Mouse (Mus musculus): ENCODE measurements around the gene Dnmbp. TPM values are rescaled to one million over a fixed set of nuclear protein-coding genes. Genes with fewer than 3 reads are reported as not detected.

The Dnmbp gene
- polyA plus RNA-seq, 1 experiment: 11.4 TPM

GRCm38 (mm10) chr19:43968436-43969026 is 28.5 kb upstream of the Dnmbp start:
- no peak overlapping the region for H3K4me3 ChIP-seq (ENCODE audit: insufficient read depth, low read length)
- TF ChIP-seq POLR2A (IDR thresholded peaks at IDR 0.05; ENCODE audit: extremely low read depth, insufficient read depth, low read length) (no peak), CTCF (IDR thresholded peaks at IDR 0.05; ENCODE audit: extremely low read depth, insufficient read depth, low read length) (no peak)
- no peak overlapping the region for H3K27ac ChIP-seq (ENCODE audit: insufficient read depth, low read length)
- H3K4me1 ChIP-seq (ENCODE audit: control insufficient read depth, insufficient read depth, low read length): no peaks in the 10 kb centered on the region

- TF ChIP-seq CTCF (IDR thresholded peaks at IDR 0.05; ENCODE audit: extremely low read depth, insufficient read depth, low read length) (no peak), POLR2A (IDR thresholded peaks at IDR 0.05; ENCODE audit: extremely low read depth, insufficient read depth, low read length) (no peak)
- no peaks in the 10 kb centered on the region for H3K4me1 ChIP-seq (ENCODE audit: control insufficient read depth, insufficient read depth, low read length)
Observed at GRCm38 (mm10) chr19:43966481-43966880, 26.5 kb upstream of the Dnmbp start.

GRCm38 (mm10) chr19:43965496-43966085 is 25.6 kb upstream of the Dnmbp start:
- TF ChIP-seq POLR2A (IDR thresholded peaks at IDR 0.05; ENCODE audit: extremely low read depth, insufficient read depth, low read length) (no peak), CTCF (IDR thresholded peaks at IDR 0.05; ENCODE audit: extremely low read depth, insufficient read depth, low read length) (no peak)
- Histone ChIP-seq H3K27ac (ENCODE audit: insufficient read depth, low read length) (no peak overlapping the region), H3K4me3 (ENCODE audit: insufficient read depth, low read length) (no peak overlapping the region), H3K4me1 (ENCODE audit: control insufficient read depth, insufficient read depth, low read length) (no peaks in the 10 kb centered on the region)

More at GRCm38 (mm10) chr19:43966481-43966880, 26.5 kb upstream of the Dnmbp start:
- Histone ChIP-seq H3K27ac (ENCODE audit: insufficient read depth, low read length) (no peak overlapping the region), H3K4me3 (ENCODE audit: insufficient read depth, low read length) (no peak overlapping the region)

GRCm38 (mm10) chr19:43962795-43963194 is 22.8 kb upstream of the Dnmbp start:
- H3K4me3 ChIP-seq (ENCODE audit: insufficient read depth, low read length): no peak overlapping the region
- H3K27ac ChIP-seq (ENCODE audit: insufficient read depth, low read length): no peak overlapping the region
- no peak for TF ChIP-seq POLR2A (IDR thresholded peaks at IDR 0.05; ENCODE audit: extremely low read depth, insufficient read depth, low read length)
- TF ChIP-seq CTCF (IDR thresholded peaks at IDR 0.05; ENCODE audit: extremely low read depth, insufficient read depth, low read length): no peak
- H3K4me1 ChIP-seq (ENCODE audit: control insufficient read depth, insufficient read depth, low read length): 0 out of 2 replicates have a peak, but pooled peaks cover 2% of the 10 kb centered on the region

GRCm38 (mm10) chr19:43961185-43961584 is 21.2 kb upstream of the Dnmbp start:
- Histone ChIP-seq H3K4me3 (ENCODE audit: insufficient read depth, low read length) (no peak overlapping the region), H3K27ac (ENCODE audit: insufficient read depth, low read length) (no peak overlapping the region), H3K4me1 (ENCODE audit: control insufficient read depth, insufficient read depth, low read length) (peaks cover 4% of the 10 kb centered on the region; the same call in 1 of the 2 replicates)
- no peak for TF ChIP-seq CTCF (IDR thresholded peaks at IDR 0.05; ENCODE audit: extremely low read depth, insufficient read depth, low read length)
- no peak for TF ChIP-seq POLR2A (IDR thresholded peaks at IDR 0.05; ENCODE audit: extremely low read depth, insufficient read depth, low read length)

- H3K4me3 ChIP-seq (ENCODE audit: insufficient read depth, low read length): no peak overlapping the region
- peaks cover 4% of the 10 kb centered on the region; the same call in 1 of the 2 replicates for H3K4me1 ChIP-seq (ENCODE audit: control insufficient read depth, insufficient read depth, low read length)
- TF ChIP-seq CTCF (IDR thresholded peaks at IDR 0.05; ENCODE audit: extremely low read depth, insufficient read depth, low read length) (no peak), POLR2A (IDR thresholded peaks at IDR 0.05; ENCODE audit: extremely low read depth, insufficient read depth, low read length) (no peak)
- no peak overlapping the region for H3K27ac ChIP-seq (ENCODE audit: insufficient read depth, low read length)
Observed at GRCm38 (mm10) chr19:43960014-43960413, 20.0 kb upstream of the Dnmbp start.

GRCm38 (mm10) chr19:43959162-43959561 is 19.2 kb upstream of the Dnmbp start:
- Histone ChIP-seq H3K27ac (ENCODE audit: insufficient read depth, low read length) (no peak overlapping the region), H3K4me3 (ENCODE audit: insufficient read depth, low read length) (no peak overlapping the region), H3K4me1 (ENCODE audit: control insufficient read depth, insufficient read depth, low read length) (peaks cover 4% of the 10 kb centered on the region; the same call in 1 of the 2 replicates)
- TF ChIP-seq POLR2A (IDR thresholded peaks at IDR 0.05; ENCODE audit: extremely low read depth, insufficient read depth, low read length): no peak
- peak; percentile 88 for TF ChIP-seq CTCF (IDR thresholded peaks at IDR 0.05; ENCODE audit: extremely low read depth, insufficient read depth, low read length)

- TF ChIP-seq CTCF (IDR thresholded peaks at IDR 0.05; ENCODE audit: extremely low read depth, insufficient read depth, low read length) (no peak), POLR2A (IDR thresholded peaks at IDR 0.05; ENCODE audit: extremely low read depth, insufficient read depth, low read length) (no peak)
- H3K4me1 ChIP-seq (ENCODE audit: control insufficient read depth, insufficient read depth, low read length): peaks cover 4% of the 10 kb centered on the region; the same call in 1 of the 2 replicates
- H3K27ac ChIP-seq (ENCODE audit: insufficient read depth, low read length): no peak overlapping the region
- no peak overlapping the region for H3K4me3 ChIP-seq (ENCODE audit: insufficient read depth, low read length)
Observed at GRCm38 (mm10) chr19:43957881-43958280, 17.9 kb upstream of the Dnmbp start.

- no peak overlapping the region for H3K4me3 ChIP-seq (ENCODE audit: insufficient read depth, low read length)
- H3K4me1 ChIP-seq (ENCODE audit: control insufficient read depth, insufficient read depth, low read length): peaks cover 4% of the 10 kb centered on the region; the same call in 1 of the 2 replicates
- H3K27ac ChIP-seq (ENCODE audit: insufficient read depth, low read length): no peak overlapping the region; the same call in 1 of the 2 replicates
- TF ChIP-seq CTCF (IDR thresholded peaks at IDR 0.05; ENCODE audit: extremely low read depth, insufficient read depth, low read length): no peak
- TF ChIP-seq POLR2A (IDR thresholded peaks at IDR 0.05; ENCODE audit: extremely low read depth, insufficient read depth, low read length): no peak
Observed at GRCm38 (mm10) chr19:43957402-43957801, 17.4 kb upstream of the Dnmbp start.

GRCm38 (mm10) chr19:43955266-43955665 is 15.3 kb upstream of the Dnmbp start:
- Histone ChIP-seq H3K4me3 (ENCODE audit: insufficient read depth, low read length) (no peak overlapping the region), H3K4me1 (ENCODE audit: control insufficient read depth, insufficient read depth, low read length) (peaks cover 4% of the 10 kb centered on the region; the same call in 1 of the 2 replicates), H3K27ac (ENCODE audit: insufficient read depth, low read length) (no peak overlapping the region)
- TF ChIP-seq CTCF (IDR thresholded peaks at IDR 0.05; ENCODE audit: extremely low read depth, insufficient read depth, low read length): no peak
